Mouse (Mus musculus): ENCODE measurements around the gene Hsd11b1. TPM values are rescaled to one million over a fixed set of nuclear protein-coding genes. Genes with fewer than 3 reads are reported as not detected.

Hsd11b1 gene
- polyA plus RNA-seq, 1 experiment from 2014 or later = 3.0 TPM

DNA sequence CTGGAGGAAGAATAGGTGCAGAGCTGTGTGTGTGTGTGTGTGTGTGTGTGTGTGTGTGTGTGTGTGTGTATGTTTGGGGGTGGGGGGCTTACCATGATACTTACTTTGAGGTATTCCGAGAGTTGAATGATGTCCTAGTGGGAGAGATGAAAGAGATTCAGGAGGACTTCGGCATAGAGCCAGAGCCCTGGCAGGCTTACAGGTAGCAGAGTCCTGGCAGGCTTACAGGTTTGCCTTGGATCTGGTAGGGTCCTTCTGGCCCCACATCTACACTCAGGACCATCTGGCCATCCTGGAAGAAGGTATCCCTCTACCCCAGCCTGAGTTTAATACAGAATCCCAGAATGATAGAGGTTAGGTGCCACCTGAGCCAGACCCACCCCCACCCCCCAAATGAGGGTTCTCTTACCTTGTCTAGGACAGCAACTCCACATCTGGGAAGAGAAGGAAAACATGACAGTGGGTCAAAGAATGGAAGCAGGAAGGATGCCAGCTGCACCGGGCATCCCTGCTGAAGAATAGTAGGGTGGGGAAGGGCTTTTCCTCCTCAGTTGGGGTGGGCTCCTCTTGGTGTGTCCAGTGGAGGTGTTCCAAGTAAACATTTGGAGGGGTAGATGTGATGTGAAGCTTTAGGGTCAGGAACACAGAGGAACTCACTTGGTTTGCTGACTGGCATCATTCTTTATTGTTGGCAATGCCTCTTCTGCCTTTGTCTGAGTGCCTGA lies 69.3 kb downstream of the Hsd11b1 start:
- 75% methylated on average over 3 of the region's 3 CpGs for WGBS
- DNase-seq (ENCODE audit: low spot score) = no peak
- ATAC-seq (ENCODE audit: low FRiP score, low TSS enrichment) = no peak

DNA sequence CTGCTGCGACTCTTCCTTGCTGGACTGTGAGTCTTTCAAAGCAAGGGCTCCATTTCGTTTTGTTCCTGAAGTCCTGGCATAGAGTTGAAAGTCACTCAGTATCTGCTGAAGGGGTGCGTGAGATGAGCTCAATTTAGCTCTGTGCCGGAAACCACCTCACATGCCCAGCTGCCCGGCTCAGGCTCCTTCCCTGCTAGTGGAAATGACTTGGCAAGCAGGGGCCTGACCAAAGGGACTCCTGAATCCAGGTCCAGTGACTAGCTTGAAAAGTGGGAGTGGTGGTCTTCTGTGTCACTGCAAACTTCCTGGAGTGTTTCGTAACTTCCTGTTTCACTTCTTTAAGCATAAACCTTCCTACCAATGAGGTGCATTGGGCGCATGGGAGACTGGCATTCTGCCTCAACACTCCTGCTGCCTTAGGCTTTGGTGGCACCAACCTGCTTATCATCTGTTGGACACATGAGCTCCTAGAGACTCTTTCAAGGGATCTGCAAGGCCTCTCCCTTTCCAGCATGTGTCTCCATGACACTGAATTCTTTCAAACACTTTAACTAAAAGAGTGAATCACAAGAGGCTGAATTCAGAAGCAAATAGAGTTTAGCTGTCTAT lies 72.1 kb downstream of the Hsd11b1 start:
- DNase-seq (ENCODE audit: low spot score) (no peak), ATAC-seq (ENCODE audit: low FRiP score, low TSS enrichment) (no peak)
- H3K9me3 ChIP-seq (ENCODE audit: control insufficient read depth, low read length) = no peaks in the 10 kb centered on the region
- H3K36me3 ChIP-seq (ENCODE audit: control insufficient read depth, insufficient read depth, low read length) = no peaks in the 10 kb centered on the region
- no peak overlapping the region for H3K4me3 ChIP-seq (ENCODE audit: low read depth, low read length)
- no peak overlapping the region for H3K4me2 ChIP-seq (replicated peaks; ENCODE audit: low read depth)
- H3K9ac ChIP-seq (ENCODE audit: low read length) = no peak overlapping the region
- H3K27ac ChIP-seq (replicated peaks) = no peak overlapping the region
- H3K4me1 ChIP-seq (replicated peaks; ENCODE audit: control insufficient read depth, insufficient read depth) = peaks cover 13% of the 10 kb centered on the region
- H3K27me3 ChIP-seq (ENCODE audit: control insufficient read depth, insufficient read depth, low read length) = no peaks in the 10 kb centered on the region
- no peak for TF ChIP-seq CTCF (IDR thresholded peaks at IDR 0.05; ENCODE audit: low read depth)
- TF ChIP-seq EP300 (optimal IDR thresholded peaks at IDR 0.05) = no peak
- WGBS = 77% methylated on average over 7 of the region's 7 CpGs

More for the DNA sequence above, 69.3 kb downstream of the Hsd11b1 start:
- Histone ChIP-seq H3K27ac (replicated peaks) (no peak overlapping the region), H3K36me3 (ENCODE audit: control insufficient read depth, insufficient read depth, low read length) (no peaks in the 10 kb centered on the region), H3K9ac (ENCODE audit: low read length) (no peak overlapping the region), H3K27me3 (ENCODE audit: control insufficient read depth, insufficient read depth, low read length) (no peaks in the 10 kb centered on the region), H3K9me3 (ENCODE audit: control insufficient read depth, low read length) (no peaks in the 10 kb centered on the region), H3K4me3 (ENCODE audit: low read depth, low read length) (no peak overlapping the region), H3K4me1 (replicated peaks; ENCODE audit: control insufficient read depth, insufficient read depth) (peaks cover 6% of the 10 kb centered on the region), H3K4me2 (replicated peaks; ENCODE audit: low read depth) (no peak overlapping the region)
- TF ChIP-seq CTCF (IDR thresholded peaks at IDR 0.05; ENCODE audit: low read depth) (no peak), EP300 (optimal IDR thresholded peaks at IDR 0.05) (no peak)

DNA sequence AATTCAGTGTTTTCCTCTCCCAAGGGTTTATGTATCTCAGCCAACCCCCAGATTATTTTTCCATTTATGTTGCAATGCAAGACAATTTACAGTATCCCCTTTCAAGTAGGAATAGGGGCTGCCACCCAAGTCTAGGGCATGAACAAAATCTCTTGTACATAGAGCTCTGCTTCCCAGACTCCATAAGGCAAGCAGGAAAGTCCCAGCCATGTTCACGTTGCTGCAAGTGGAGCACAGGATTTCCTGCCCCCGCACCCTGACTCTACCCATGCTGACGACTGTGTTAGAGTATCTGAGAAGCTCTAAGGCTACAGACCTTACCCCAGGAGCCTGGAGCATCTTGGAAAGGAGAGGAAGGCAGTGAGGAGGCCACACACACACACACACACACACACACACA lies 74.1 kb downstream of the Hsd11b1 start:
- no peaks in the 10 kb centered on the region for H3K9me3 ChIP-seq (ENCODE audit: control insufficient read depth, low read length)
- H3K4me1 ChIP-seq (replicated peaks; ENCODE audit: control insufficient read depth, insufficient read depth) = peaks cover 13% of the 10 kb centered on the region
- ATAC-seq (ENCODE audit: low FRiP score, low TSS enrichment) (no peak), DNase-seq (ENCODE audit: low spot score) (no peak)
- H3K4me2 ChIP-seq (replicated peaks; ENCODE audit: low read depth) = no peak overlapping the region
- H3K9ac ChIP-seq (ENCODE audit: low read length) = no peak overlapping the region
- WGBS = 23% methylated on average over 3 of the region's 3 CpGs
- no peaks in the 10 kb centered on the region for H3K27me3 ChIP-seq (ENCODE audit: control insufficient read depth, insufficient read depth, low read length)
- H3K4me3 ChIP-seq (ENCODE audit: low read depth, low read length) = no peak overlapping the region
- H3K36me3 ChIP-seq (ENCODE audit: control insufficient read depth, insufficient read depth, low read length) = no peaks in the 10 kb centered on the region
- no peak for TF ChIP-seq EP300 (optimal IDR thresholded peaks at IDR 0.05)
- no peak for TF ChIP-seq CTCF (IDR thresholded peaks at IDR 0.05; ENCODE audit: low read depth)
- peak overlapping the region; percentile 84 for H3K27ac ChIP-seq (replicated peaks)

DNA sequence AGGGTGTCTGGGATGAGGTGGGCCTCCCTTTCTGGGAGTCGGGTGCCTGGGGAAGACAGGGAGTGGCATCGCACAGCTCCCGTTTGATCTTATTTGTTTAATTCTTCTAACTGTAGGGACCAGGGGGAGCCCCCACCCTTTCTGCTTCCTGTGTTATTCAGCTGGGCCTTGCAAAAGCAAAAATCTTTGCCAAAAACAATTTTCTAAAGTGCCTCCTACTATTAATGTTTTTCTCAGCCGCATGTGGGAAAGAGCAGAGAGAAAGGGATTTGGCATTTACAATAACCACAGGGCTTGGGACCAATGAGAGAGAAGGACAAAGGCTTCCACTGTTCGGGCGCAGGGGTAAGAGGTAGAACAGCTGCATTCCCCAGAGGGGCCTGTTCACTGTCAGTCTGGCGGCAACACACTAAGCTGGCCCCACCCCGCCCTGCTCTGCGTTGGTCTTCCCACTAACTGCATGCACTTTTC lies 74.7 kb downstream of the Hsd11b1 start:
- Histone ChIP-seq H3K27me3 (ENCODE audit: control insufficient read depth, insufficient read depth, low read length) (no peaks in the 10 kb centered on the region), H3K36me3 (ENCODE audit: control insufficient read depth, insufficient read depth, low read length) (no peaks in the 10 kb centered on the region), H3K4me2 (replicated peaks; ENCODE audit: low read depth) (no peak overlapping the region), H3K9ac (ENCODE audit: low read length) (no peak overlapping the region), H3K27ac (replicated peaks) (peak overlapping the region; percentile 84), H3K4me3 (ENCODE audit: low read depth, low read length) (no peak overlapping the region), H3K4me1 (replicated peaks; ENCODE audit: control insufficient read depth, insufficient read depth) (peaks cover 13% of the 10 kb centered on the region), H3K9me3 (ENCODE audit: control insufficient read depth, low read length) (no peaks in the 10 kb centered on the region)
- ATAC-seq (ENCODE audit: low FRiP score, low TSS enrichment) (peak; percentile 89), DNase-seq (ENCODE audit: low spot score) (peak; percentile 61)
- WGBS = 6% methylated on average over 9 of the region's 9 CpGs
- no peak for TF ChIP-seq EP300 (optimal IDR thresholded peaks at IDR 0.05)
- TF ChIP-seq CTCF (IDR thresholded peaks at IDR 0.05; ENCODE audit: low read depth) = no peak

DNA sequence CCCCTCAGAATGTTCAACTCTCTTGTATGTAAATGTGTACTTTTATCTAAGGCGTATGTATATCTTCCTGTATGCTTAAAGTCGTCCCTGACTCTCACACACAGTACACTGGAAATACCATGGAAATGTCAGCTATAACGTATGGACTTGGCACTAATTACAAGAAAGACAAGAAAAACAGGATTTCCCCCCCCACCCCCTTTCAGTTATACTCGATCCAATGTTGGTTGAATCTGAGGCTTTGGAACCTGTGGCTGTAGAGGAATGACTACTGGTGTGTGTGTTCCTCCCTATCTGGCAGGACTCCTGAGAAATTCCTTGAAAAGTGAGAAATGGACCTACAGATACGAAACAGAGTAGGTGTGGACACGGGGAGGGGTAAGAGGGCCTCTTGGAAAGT lies 75.6 kb downstream of the Hsd11b1 start:
- Histone ChIP-seq H3K4me2 (replicated peaks; ENCODE audit: low read depth) (no peak overlapping the region), H3K4me3 (ENCODE audit: low read depth, low read length) (no peak overlapping the region), H3K9me3 (ENCODE audit: control insufficient read depth, low read length) (no peaks in the 10 kb centered on the region), H3K4me1 (replicated peaks; ENCODE audit: control insufficient read depth, insufficient read depth) (peaks cover 13% of the 10 kb centered on the region), H3K27ac (replicated peaks) (peak overlapping the region; percentile 84), H3K27me3 (ENCODE audit: control insufficient read depth, insufficient read depth, low read length) (no peaks in the 10 kb centered on the region), H3K9ac (ENCODE audit: low read length) (no peak overlapping the region), H3K36me3 (ENCODE audit: control insufficient read depth, insufficient read depth, low read length) (no peaks in the 10 kb centered on the region)
- DNase-seq (ENCODE audit: low spot score) (no peak), ATAC-seq (ENCODE audit: low FRiP score, low TSS enrichment) (no peak)
- TF ChIP-seq EP300 (optimal IDR thresholded peaks at IDR 0.05) (no peak), CTCF (IDR thresholded peaks at IDR 0.05; ENCODE audit: low read depth) (no peak)
- 40% methylated on average over 6 of the region's 6 CpGs for WGBS

DNA sequence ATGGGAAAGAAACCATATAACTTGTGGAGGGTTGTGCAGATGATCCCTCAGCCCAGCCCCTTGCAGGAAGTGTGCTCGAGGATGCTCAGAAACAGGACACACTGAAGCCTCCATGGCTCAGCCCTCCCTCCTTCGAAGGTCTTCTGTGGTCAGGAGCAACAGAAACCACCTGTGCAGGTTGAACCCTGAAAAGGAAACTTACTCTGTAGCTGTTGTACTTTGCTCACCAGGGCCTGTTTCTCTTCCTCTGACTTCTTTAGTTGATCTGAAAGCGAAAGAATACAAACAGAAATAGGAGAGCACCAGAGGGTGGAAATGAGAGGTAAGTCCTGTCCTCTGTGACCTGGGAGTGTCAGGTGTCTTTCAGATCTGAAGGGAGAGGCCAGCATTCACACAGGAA lies 82.8 kb downstream of the Hsd11b1 start:
- no peaks in the 10 kb centered on the region for H3K36me3 ChIP-seq (ENCODE audit: control insufficient read depth, insufficient read depth, low read length)
- TF ChIP-seq EP300 (optimal IDR thresholded peaks at IDR 0.05) (no peak), CTCF (IDR thresholded peaks at IDR 0.05; ENCODE audit: low read depth) (no peak)
- ATAC-seq (ENCODE audit: low FRiP score, low TSS enrichment) = 0 out of 2 replicates have a peak, but pooled peaks have one; percentile 16
- no peak overlapping the region for H3K9ac ChIP-seq (ENCODE audit: low read length)
- no peak overlapping the region for H3K4me3 ChIP-seq (ENCODE audit: low read depth, low read length)
- no peaks in the 10 kb centered on the region for H3K4me1 ChIP-seq (replicated peaks; ENCODE audit: control insufficient read depth, insufficient read depth)
- no peak overlapping the region for H3K27ac ChIP-seq (replicated peaks)
- DNase-seq (ENCODE audit: low spot score) = no peak
- H3K27me3 ChIP-seq (ENCODE audit: control insufficient read depth, insufficient read depth, low read length) = no peaks in the 10 kb centered on the region
- WGBS = 62% methylated on average over 3 of the region's 3 CpGs
- H3K4me2 ChIP-seq (replicated peaks; ENCODE audit: low read depth) = no peak overlapping the region
- no peaks in the 10 kb centered on the region for H3K9me3 ChIP-seq (ENCODE audit: control insufficient read depth, low read length)
